Mouse (Mus musculus) thymus, adult 2 months (tissue): ENCODE measurements around the gene Exph5. TPM values are rescaled to one million over a fixed set of nuclear protein-coding genes. Genes with fewer than 3 reads are reported as not detected.

Experiments used
- DNase-seq: peaks from one replicate; pipeline ENCODE4 v3.0.0; 2021
- H3K27ac ChIP-seq: fragments of 200-500 bp; 2 replicates; pipeline ENCODE4 v1.5.1; 2012; ENCODE audit warnings: low read length, control low read depth; ENCODE audit not compliant: control insufficient read depth, insufficient read depth
- H3K27me3 ChIP-seq: fragments of 200-500 bp; 2 replicates; pipeline ENCODE4 v1.6.1; 2012; ENCODE audit warnings: mild to moderate bottlenecking, low read length, moderate library complexity, mixed read lengths; ENCODE audit not compliant: control insufficient read depth, insufficient read depth
- H3K36me3 ChIP-seq: fragments of 200-500 bp; 2 replicates; pipeline ENCODE4 v1.6.1; 2012; ENCODE audit warnings: mild to moderate bottlenecking, low read length, moderate library complexity; ENCODE audit not compliant: control insufficient read depth, insufficient read depth
- H3K4me1 ChIP-seq: fragments of 200-500 bp; replicated peaks from 2 replicates; pipeline ENCODE4 v1.6.1; 2012; ENCODE audit warnings: low read length; ENCODE audit not compliant: control insufficient read depth, insufficient read depth
- H3K4me3 ChIP-seq: fragments of 200-500 bp; 2 replicates; pipeline ENCODE4 v1.5.1; 2012; ENCODE audit warnings: mild to moderate bottlenecking, low read length, control low read depth, moderate library complexity; ENCODE audit not compliant: control insufficient read depth, insufficient read depth
- CTCF ChIP-seq: fragments of 200-500 bp; IDR thresholded peaks from 2 replicates; pipeline ENCODE4 v1.5.1; 2012; ENCODE audit warnings: mild to moderate bottlenecking, control low read depth, low read length, moderate library complexity, borderline replicate concordance; ENCODE audit not compliant: control insufficient read depth, poor library complexity, insufficient read depth; ENCODE audit errors: extremely low read depth
- POLR2A ChIP-seq: fragments of 200-500 bp; IDR thresholded peaks from 2 replicates; pipeline ENCODE4 v1.6.1; 2012; ENCODE audit warnings: mild to moderate bottlenecking, low read length, control low read depth, moderate library complexity; ENCODE audit not compliant: control insufficient read depth, poor library complexity, insufficient read depth; ENCODE audit errors: extremely low read depth
- WGBS: fragments of 180-500 bp; shearing (Covaris S2); methylation state at CpG from one replicate; pipeline ENCODE4 v1.1.7; 2018; 5-methylcytosine and 5-hydroxymethylcytosine counted together
- polyA plus RNA-seq: library from polyadenylated mRNA; depleted of rRNA; stranded (reverse); fragments of >200 nt; gene quantifications from 2 replicates; pipeline ENCODE4 v1.2.3, GENCODE M21; 2012; rRNA removed

The Exph5 gene
- 0.27 and 0.47 TPM in 2 replicates for polyA plus RNA-seq

- no peak within 1 kb of the TSS for H3K27ac ChIP-seq
- DNase-seq, result peak; percentile 47
These were observed at the start of gene Exph5 for GRCm38 (mm10) chr9:53301269-53301720. Gene Exph5, plus strand, starts transcription at chr9:53301670.

DNA sequence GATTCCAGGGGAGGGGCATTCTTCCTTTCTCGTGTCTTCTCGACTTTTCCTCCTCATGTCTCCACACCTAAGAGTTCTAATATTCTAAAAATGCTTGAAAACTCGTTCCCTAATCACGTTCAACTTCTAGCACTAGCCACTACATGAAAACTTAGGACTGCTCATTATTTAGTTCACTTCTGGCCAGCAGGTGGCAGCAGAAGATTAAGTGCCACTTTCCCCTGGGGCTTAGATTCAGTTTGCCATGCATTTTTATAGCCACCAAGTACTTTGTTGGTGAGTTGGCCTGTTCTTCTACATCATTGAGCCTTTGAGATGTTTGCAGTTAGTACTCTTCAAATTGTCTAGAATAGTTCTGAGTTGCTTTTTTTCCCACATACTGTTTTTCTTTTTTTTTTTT lies 47.1 kb upstream of the Exph5 start:
- no peaks in the 10 kb centered on the region for H3K27me3 ChIP-seq
- H3K27ac ChIP-seq, result no peak overlapping the region
- peak; percentile 75 for DNase-seq
- no peaks in the 10 kb centered on the region for H3K36me3 ChIP-seq
- no peaks in the 10 kb centered on the region for H3K4me1 ChIP-seq
- TF ChIP-seq CTCF (no peak), POLR2A (no peak)
- no peak overlapping the region for H3K4me3 ChIP-seq
- 4% methylated on average over 4 of the region's 4 CpGs for WGBS

More at GRCm38 (mm10) chr9:53301269-53301720, at the start of gene Exph5:
- H3K4me1 ChIP-seq, result peaks cover 5% of the 10 kb centered on the region
- no peaks in the 10 kb centered on the region for H3K36me3 ChIP-seq
- 3% methylated on average over 11 of the region's 11 CpGs for WGBS
- H3K27me3 ChIP-seq, result no peaks in the 10 kb centered on the region
- peak within 1 kb of the TSS; percentile 23 for H3K4me3 ChIP-seq
- TF ChIP-seq CTCF, result no peak
- no peak for TF ChIP-seq POLR2A

- no peak overlapping the region for H3K27ac ChIP-seq
- H3K4me3 ChIP-seq, result no peak overlapping the region
- no peaks in the 10 kb centered on the region for H3K36me3 ChIP-seq
- H3K27me3 ChIP-seq, result no peaks in the 10 kb centered on the region
- 88% methylated on average over 4 of the region's 4 CpGs for WGBS
- DNase-seq, result no peak
- TF ChIP-seq POLR2A (no peak), CTCF (no peak)
- no peaks in the 10 kb centered on the region for H3K4me1 ChIP-seq
These were observed 44.7 kb upstream of the Exph5 start for GRCm38 (mm10) chr9:53256690-53257305.

- DNase-seq, result no peak
- Histone ChIP-seq H3K27ac (no peak overlapping the region), H3K4me1 (no peaks in the 10 kb centered on the region), H3K36me3 (no peaks in the 10 kb centered on the region), H3K4me3 (no peak overlapping the region), H3K27me3 (no peaks in the 10 kb centered on the region)
- WGBS, result 74% methylated on average over 3 of the region's 3 CpGs
- TF ChIP-seq CTCF (no peak), POLR2A (no peak)
These were observed 43.7 kb upstream of the Exph5 start for GRCm38 (mm10) chr9:53257772-53258171.

- Histone ChIP-seq H3K27ac (no peak overlapping the region), H3K4me3 (no peak overlapping the region), H3K36me3 (no peaks in the 10 kb centered on the region), H3K27me3 (no peaks in the 10 kb centered on the region), H3K4me1 (no peaks in the 10 kb centered on the region)
- 93% methylated on average over 6 of the region's 6 CpGs for WGBS
- no peak for TF ChIP-seq POLR2A
- no peak for TF ChIP-seq CTCF
- no peak for DNase-seq
These were observed 43.3 kb upstream of the Exph5 start for GRCm38 (mm10) chr9:53258199-53258598.

DNA sequence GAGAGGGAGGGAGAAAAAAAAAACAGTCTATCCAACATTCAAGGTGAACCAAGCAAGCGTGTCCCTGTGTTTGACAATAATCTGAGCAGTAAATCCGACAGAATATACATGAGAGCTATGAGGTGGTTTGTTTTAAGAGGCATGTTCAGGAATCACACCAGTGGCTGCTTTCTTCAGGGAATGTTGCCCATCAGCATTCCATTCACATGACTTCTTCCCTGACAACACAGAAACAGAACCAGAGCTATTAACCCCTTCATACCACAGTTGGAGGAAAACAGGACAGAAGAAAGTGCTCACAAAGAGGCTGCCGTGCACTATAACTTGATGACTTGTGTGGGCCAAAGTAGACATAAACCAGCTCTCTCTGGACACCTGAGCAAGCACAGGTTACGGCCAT lies 37.1 kb upstream of the Exph5 start:
- 98% methylated on average over 4 of the region's 4 CpGs for WGBS
- no peak for TF ChIP-seq CTCF
- no peak for TF ChIP-seq POLR2A
- no peak overlapping the region for H3K27ac ChIP-seq
- no peak for DNase-seq
- H3K27me3 ChIP-seq, result no peaks in the 10 kb centered on the region
- no peak overlapping the region for H3K4me3 ChIP-seq
- H3K36me3 ChIP-seq, result no peaks in the 10 kb centered on the region
- H3K4me1 ChIP-seq, result no peaks in the 10 kb centered on the region

DNA sequence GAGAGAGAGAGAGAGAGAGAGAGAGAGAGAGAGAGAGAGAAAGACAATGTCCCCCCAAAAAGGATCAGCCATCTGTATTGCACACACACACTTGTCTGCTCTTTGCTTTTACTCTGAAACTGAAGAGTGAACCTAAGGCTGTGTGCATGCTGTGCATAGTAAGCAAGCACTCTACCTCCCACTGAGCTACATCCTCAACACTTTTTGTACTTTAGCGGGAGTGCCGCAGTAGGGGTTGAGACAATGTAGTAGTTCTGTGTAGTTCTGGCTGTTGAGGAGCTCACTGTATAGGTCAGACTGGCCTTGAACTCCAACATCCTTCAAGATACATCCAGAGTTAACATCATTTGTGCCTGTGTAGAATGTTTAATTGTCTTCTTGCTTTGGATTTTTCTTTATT lies 35.9 kb upstream of the Exph5 start:
- Histone ChIP-seq H3K4me1 (no peaks in the 10 kb centered on the region), H3K27me3 (no peaks in the 10 kb centered on the region), H3K36me3 (no peaks in the 10 kb centered on the region), H3K4me3 (no peak overlapping the region), H3K27ac (no peak overlapping the region)
- TF ChIP-seq CTCF (no peak), POLR2A (no peak)
- 99% methylated on average over 2 of the region's 2 CpGs for WGBS
- no peak for DNase-seq
